Mouse (Mus musculus): ENCODE data around the gene Wnk1.

Wnk1 gene

GRCm38 (mm10) chr6:119912046-119912445, 126.4 kb downstream of the Wnk1 start:
- no peak for DNase-seq (ENCODE audit: extremely low spot score, low spot score)

DNA sequence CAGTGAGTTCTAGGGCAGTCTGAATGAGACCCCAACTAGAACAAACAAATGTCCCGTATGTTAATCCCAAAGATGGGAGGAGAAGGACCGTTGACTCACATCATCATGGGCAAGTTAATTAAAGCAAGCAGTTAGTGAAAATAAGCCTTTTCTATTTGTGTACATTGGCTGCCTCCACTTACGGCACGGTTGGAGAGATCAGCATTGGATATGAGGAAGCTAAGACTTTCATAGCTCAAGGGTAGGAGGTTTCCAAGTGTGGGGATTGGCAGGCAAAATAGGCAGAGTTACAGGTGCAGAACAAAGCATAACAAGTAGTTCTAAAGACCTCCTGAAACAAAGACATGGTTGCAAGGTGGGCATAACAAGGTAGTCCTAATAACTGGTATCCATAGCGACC, 133.0 kb downstream of the Wnk1 start:
- DNase-seq (ENCODE audit: extremely low spot score, low spot score) = no peak

- DNase-seq (ENCODE audit: extremely low spot score, low spot score) = no peak
Measured at GRCm38 (mm10) chr6:119903081-119903789, 135.2 kb downstream of the Wnk1 start.

DNA sequence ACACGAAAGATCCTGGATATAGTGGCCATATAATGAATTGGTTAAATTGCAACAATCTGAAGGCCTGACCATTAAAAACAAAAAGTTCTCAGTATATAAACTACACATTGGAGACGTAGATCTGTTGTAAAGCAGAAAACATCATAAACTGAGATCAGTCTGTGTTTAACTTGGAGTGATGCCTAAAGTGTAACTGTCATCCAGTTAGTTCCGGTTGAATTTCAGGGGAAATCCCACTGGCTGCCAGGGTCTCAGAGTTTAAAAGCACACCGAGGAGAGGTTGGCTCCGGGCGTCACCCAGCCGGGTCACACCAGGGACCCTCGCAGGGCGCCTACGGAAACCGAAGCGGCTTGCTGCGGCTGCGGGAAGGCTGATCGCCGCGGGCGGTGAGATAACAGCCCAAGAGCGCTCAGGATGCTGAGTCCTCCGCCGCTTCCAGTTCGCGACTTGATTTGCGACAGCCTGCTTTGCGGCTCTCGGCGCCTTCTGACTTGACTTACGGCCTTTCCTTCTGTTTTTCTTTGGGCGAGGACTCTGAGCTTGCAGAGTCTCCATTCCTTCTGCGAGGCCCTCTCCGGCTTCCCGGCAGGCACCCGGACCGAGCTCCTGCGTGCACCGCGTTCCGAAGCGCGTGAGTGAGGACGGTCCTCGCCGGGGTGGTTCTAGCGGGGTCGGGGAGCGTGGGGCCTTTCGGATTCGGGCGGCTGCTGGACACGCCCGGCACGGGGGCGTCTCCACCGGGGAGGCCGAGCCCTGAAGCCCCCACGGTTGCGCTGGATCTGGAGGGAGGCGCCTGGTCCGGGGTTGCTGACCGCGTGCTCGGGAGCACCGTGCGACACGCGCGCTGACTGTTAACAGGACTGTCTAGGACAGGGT, 136.0 kb downstream of the Wnk1 start, which contains the start of gene Rad52:
Gene Rad52 (plus strand): TSS at position 495 of the 877 bp plus-strand sequence.
- DNase-seq (ENCODE audit: extremely low spot score, low spot score) = peak; percentile 88

- DNase-seq (ENCODE audit: extremely low spot score, low spot score) = no peak
Measured at GRCm38 (mm10) chr6:119892711-119893110, 145.8 kb downstream of the Wnk1 start.

- DNase-seq (ENCODE audit: extremely low spot score, low spot score) = no peak
Measured at GRCm38 (mm10) chr6:119883151-119883550, 155.3 kb downstream of the Wnk1 start.
